Mouse (Mus musculus): Measurements from ENCODE around the gene Eln. TPM values are rescaled to one million over a fixed set of nuclear protein-coding genes. Genes with fewer than 3 reads are reported as not detected.

Gene Eln
- polyA plus RNA-seq, 1 experiment = 35.5 TPM

DNA sequence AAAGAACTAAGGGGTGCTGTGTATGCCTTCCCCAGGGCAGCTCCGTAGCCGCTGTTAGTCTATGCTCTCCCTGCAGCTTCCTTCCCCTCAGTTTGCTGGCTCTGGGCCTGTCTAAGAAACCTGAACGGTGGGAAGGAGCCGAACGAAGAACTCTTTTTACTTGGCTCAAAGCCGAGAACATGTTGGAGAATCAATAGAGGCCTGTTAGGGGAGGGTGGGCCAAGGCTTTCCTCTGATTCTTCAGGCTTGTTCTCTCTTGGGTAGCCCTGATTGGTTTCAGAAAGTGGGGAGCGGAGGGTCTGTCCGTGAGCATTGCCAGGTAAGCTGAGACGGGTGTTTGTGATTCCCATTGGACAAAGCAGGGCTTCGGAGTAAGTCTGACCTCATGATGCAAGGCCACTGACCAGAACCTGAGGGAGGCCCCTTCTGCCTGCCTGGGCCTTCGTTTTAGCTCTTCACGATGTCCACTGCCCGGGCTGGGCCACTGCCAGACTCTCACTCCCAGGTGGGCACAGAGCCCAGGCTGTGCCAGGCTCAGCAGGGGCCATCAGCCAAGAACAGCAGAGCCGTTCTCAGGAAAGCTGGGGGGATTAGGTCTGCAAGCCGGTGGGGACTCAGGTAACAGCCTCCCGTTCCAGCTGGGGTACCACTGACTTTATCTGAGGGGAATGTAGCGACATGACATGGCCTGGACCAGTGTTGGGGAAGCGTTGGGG lies 14.4 kb upstream of the Eln start:
- Histone ChIP-seq H3K27me3 (ENCODE audit: control insufficient read depth, insufficient read depth, low read length) (no peaks in the 10 kb centered on the region), H3K4me1 (replicated peaks; ENCODE audit: control insufficient read depth, insufficient read depth, low read length) (no peaks in the 10 kb centered on the region), H3K27ac (ENCODE audit: control insufficient read depth, insufficient read depth, low read length) (no peak overlapping the region), H3K36me3 (ENCODE audit: control insufficient read depth, insufficient read depth, low read length) (no peaks in the 10 kb centered on the region), H3K4me3 (ENCODE audit: control insufficient read depth, insufficient read depth, low read length) (no peak overlapping the region)
- TF ChIP-seq CTCF (IDR thresholded peaks at IDR 0.05; ENCODE audit: borderline replicate concordance, control insufficient read depth, extremely low read depth, insufficient read depth, low read length, poor library complexity) (no peak), POLR2A (IDR thresholded peaks at IDR 0.05; ENCODE audit: control insufficient read depth, extremely low read depth, insufficient read depth, low read length, poor library complexity) (no peak)
- WGBS = 86% methylated on average over 18 of the region's 18 CpGs
- DNase-seq = no peak

DNA sequence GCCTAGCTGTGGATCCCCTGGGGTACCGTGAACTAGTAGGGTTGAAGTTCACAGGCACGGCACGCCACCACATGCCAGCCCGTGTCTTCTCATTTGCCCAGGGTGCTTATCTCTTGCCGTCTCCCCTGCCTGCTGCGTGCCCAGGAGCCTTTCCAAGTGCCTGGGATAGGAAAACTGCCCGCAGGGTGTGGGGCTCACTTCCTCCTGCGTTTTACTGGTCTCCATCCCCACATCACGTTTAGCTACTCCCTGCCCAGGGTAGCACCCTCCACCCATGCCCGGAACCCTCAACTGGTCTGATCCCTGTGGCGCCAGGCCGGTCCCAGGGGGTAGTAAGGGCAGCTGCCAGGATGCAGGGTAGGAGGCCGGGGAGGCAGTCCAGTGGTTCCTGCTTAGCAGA lies 8.9 kb upstream of the Eln start:
- H3K27ac ChIP-seq (ENCODE audit: control insufficient read depth, insufficient read depth, low read length) = no peak overlapping the region
- no peaks in the 10 kb centered on the region for H3K4me1 ChIP-seq (replicated peaks; ENCODE audit: control insufficient read depth, insufficient read depth, low read length)
- TF ChIP-seq CTCF (IDR thresholded peaks at IDR 0.05; ENCODE audit: borderline replicate concordance, control insufficient read depth, extremely low read depth, insufficient read depth, low read length, poor library complexity) (no peak), POLR2A (IDR thresholded peaks at IDR 0.05; ENCODE audit: control insufficient read depth, extremely low read depth, insufficient read depth, low read length, poor library complexity) (no peak)
- DNase-seq = no peak
- WGBS = 54% methylated on average over 13 of the region's 13 CpGs
- no peaks in the 10 kb centered on the region for H3K36me3 ChIP-seq (ENCODE audit: control insufficient read depth, insufficient read depth, low read length)
- no peaks in the 10 kb centered on the region for H3K27me3 ChIP-seq (ENCODE audit: control insufficient read depth, insufficient read depth, low read length)
- no peak overlapping the region for H3K4me3 ChIP-seq (ENCODE audit: control insufficient read depth, insufficient read depth, low read length)

DNA sequence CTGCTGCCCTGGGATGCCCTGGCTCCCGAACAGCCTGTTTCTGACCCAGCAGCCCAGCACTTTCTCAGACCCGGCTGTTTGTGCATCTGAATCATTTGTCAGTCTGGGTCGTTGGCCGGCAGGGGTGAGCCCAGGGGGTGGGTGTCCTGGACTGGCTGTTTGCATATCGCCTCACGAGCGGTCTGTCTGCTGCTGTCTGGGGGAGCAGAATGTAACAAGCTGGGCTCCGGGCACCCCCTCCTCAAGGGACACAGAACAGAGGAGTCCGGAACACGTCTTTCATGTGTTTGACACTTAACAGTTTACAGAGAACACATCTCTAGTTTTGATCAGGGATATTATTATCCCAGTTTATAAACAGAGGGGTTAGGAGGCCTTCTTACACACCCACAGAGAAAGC lies 7.0 kb upstream of the Eln start:
- no peaks in the 10 kb centered on the region for H3K4me1 ChIP-seq (replicated peaks; ENCODE audit: control insufficient read depth, insufficient read depth, low read length)
- DNase-seq = no peak
- H3K4me3 ChIP-seq (ENCODE audit: control insufficient read depth, insufficient read depth, low read length) = no peak overlapping the region
- H3K27me3 ChIP-seq (ENCODE audit: control insufficient read depth, insufficient read depth, low read length) = no peaks in the 10 kb centered on the region
- H3K36me3 ChIP-seq (ENCODE audit: control insufficient read depth, insufficient read depth, low read length) = no peaks in the 10 kb centered on the region
- no peak for TF ChIP-seq CTCF (IDR thresholded peaks at IDR 0.05; ENCODE audit: borderline replicate concordance, control insufficient read depth, extremely low read depth, insufficient read depth, low read length, poor library complexity)
- TF ChIP-seq POLR2A (IDR thresholded peaks at IDR 0.05; ENCODE audit: control insufficient read depth, extremely low read depth, insufficient read depth, low read length, poor library complexity) = no peak
- H3K27ac ChIP-seq (ENCODE audit: control insufficient read depth, insufficient read depth, low read length) = no peak overlapping the region
- WGBS = 92% methylated on average over 10 of the region's 10 CpGs

DNA sequence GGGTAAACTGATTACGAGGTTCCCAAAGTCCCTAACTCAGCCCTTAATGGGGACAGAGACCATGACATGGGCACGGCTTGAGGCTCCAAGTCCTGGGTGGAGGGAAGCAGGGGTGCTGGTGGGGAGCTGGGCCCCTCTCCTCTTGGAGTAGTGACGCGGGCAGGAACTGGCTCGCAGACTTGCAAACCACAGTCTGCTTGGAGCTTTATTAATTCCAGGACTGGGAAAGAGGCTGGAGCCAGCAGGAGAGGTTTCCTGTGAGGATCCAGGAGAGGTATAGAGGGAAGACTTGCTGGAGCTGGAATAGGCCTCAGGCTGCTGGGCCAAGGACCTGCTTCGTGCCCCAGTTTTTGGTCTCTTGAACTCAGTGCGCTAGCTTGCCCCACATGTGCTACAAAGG lies 3.3 kb upstream of the Eln start:
- no peak for DNase-seq
- 94% methylated on average over 7 of the region's 7 CpGs for WGBS
- H3K27ac ChIP-seq (ENCODE audit: control insufficient read depth, insufficient read depth, low read length) = no peak overlapping the region
- no peaks in the 10 kb centered on the region for H3K36me3 ChIP-seq (ENCODE audit: control insufficient read depth, insufficient read depth, low read length)
- TF ChIP-seq POLR2A (IDR thresholded peaks at IDR 0.05; ENCODE audit: control insufficient read depth, extremely low read depth, insufficient read depth, low read length, poor library complexity) = no peak
- no peak overlapping the region for H3K4me3 ChIP-seq (ENCODE audit: control insufficient read depth, insufficient read depth, low read length)
- H3K27me3 ChIP-seq (ENCODE audit: control insufficient read depth, insufficient read depth, low read length) = no peaks in the 10 kb centered on the region; the same call in 1 of the 2 replicates
- no peaks in the 10 kb centered on the region for H3K4me1 ChIP-seq (replicated peaks; ENCODE audit: control insufficient read depth, insufficient read depth, low read length)

DNA sequence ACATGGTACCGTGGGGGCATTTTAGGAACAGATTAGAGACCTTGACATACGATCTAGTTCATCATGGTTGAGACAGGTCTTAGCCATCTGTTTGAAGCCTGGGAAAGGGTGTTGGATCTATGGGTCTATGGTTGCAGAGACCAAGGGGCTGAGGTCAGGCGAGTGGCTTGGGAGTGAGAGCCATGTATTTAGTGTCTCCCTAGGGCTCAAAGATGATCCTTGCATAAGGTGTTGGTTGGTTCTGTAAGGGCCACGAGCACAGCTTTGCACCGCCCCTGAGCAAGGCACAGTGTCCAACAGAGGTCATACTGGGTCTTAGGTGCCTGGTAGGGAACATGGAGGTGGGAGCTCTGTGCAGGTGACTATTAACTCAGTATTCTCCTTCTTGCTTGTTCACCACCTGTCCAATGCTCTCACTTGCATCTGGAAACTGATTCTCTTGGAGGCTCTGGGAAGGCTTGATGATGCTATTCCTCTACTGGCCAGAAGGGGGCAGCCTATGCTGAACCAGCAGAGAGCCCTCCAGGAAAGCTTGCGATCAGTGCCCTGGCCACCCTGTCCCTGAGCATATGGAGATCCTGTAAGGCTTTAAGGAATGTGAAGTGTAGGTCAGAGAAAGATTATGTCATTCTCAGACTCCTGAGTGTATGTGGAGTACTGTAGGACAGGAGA lies 960 bp upstream of the Eln start:
- Histone ChIP-seq H3K27me3 (ENCODE audit: control insufficient read depth, insufficient read depth, low read length) (no peaks in the 10 kb centered on the region; the same call in 1 of the 2 replicates), H3K4me3 (ENCODE audit: control insufficient read depth, insufficient read depth, low read length) (no peak overlapping the region), H3K36me3 (ENCODE audit: control insufficient read depth, insufficient read depth, low read length) (no peaks in the 10 kb centered on the region), H3K4me1 (replicated peaks; ENCODE audit: control insufficient read depth, insufficient read depth, low read length) (no peaks in the 10 kb centered on the region), H3K27ac (ENCODE audit: control insufficient read depth, insufficient read depth, low read length) (no peak overlapping the region)
- DNase-seq = peak; percentile 49
- TF ChIP-seq POLR2A (IDR thresholded peaks at IDR 0.05; ENCODE audit: control insufficient read depth, extremely low read depth, insufficient read depth, low read length, poor library complexity) (no peak), CTCF (IDR thresholded peaks at IDR 0.05; ENCODE audit: borderline replicate concordance, control insufficient read depth, extremely low read depth, insufficient read depth, low read length, poor library complexity) (peak; percentile 76)
- WGBS = 52% methylated on average over 6 of the region's 6 CpGs

DNA sequence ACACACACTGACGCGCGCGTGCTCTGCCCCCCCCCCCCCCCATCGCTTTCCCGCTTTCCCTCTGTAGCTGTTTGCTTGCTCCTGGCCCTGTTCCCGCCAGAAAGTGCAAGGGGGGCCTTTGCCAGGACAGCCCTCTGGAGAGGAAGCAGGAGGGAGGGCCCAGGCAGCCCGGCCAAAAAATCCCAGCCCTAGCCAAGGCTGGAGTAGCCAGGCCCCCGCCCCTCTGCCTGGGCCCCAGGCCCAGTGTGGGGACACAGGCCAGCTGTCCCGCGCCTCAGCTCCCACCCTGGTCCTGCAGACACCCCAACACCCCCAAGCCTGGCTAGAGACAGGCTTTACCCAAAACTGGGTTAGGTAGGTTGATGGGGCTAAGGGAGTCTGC lies 380 bp upstream of the Eln start:
- DNase-seq = no peak
- no peaks in the 10 kb centered on the region; the same call in 1 of the 2 replicates for H3K27me3 ChIP-seq (ENCODE audit: control insufficient read depth, insufficient read depth, low read length)
- TF ChIP-seq CTCF (IDR thresholded peaks at IDR 0.05; ENCODE audit: borderline replicate concordance, control insufficient read depth, extremely low read depth, insufficient read depth, low read length, poor library complexity) = no peak
- no peak for TF ChIP-seq POLR2A (IDR thresholded peaks at IDR 0.05; ENCODE audit: control insufficient read depth, extremely low read depth, insufficient read depth, low read length, poor library complexity)
- no peak overlapping the region for H3K4me3 ChIP-seq (ENCODE audit: control insufficient read depth, insufficient read depth, low read length)
- 0 out of 2 replicates have a peak, but pooled peaks cover 2% of the 10 kb centered on the region for H3K4me1 ChIP-seq (replicated peaks; ENCODE audit: control insufficient read depth, insufficient read depth, low read length)
- 30% methylated on average over 7 of the region's 11 CpGs for WGBS
- H3K27ac ChIP-seq (ENCODE audit: control insufficient read depth, insufficient read depth, low read length) = no peak overlapping the region
- H3K36me3 ChIP-seq (ENCODE audit: control insufficient read depth, insufficient read depth, low read length) = no peaks in the 10 kb centered on the region
